Mouse (Mus musculus): ENCODE results near the gene Xdh. TPM values are rescaled to one million over a fixed set of nuclear protein-coding genes. Genes with fewer than 3 reads are reported as not detected.

The Xdh gene
- polyA plus RNA-seq, 1 experiment, result 248 TPM

- 84% methylated on average over 8 of the region's 8 CpGs for WGBS
- Histone ChIP-seq H3K4me1 (ENCODE audit: control insufficient read depth, insufficient read depth, insufficient read length, low read length) (no peaks in the 10 kb centered on the region; the same call in 1 of the 2 replicates), H3K27me3 (ENCODE audit: control insufficient read depth, insufficient read depth, low read length) (no peaks in the 10 kb centered on the region), H3K27ac (ENCODE audit: insufficient read depth, low read depth, low read length) (no peak overlapping the region), H3K36me3 (ENCODE audit: control insufficient read depth, insufficient read depth, low read length) (peaks cover 80% of the 10 kb centered on the region), H3K4me3 (ENCODE audit: low read depth, low read length) (no peak overlapping the region)
- no peak for TF ChIP-seq POLR2A (IDR thresholded peaks at IDR 0.05; ENCODE audit: low read depth, low read length)
- TF ChIP-seq CTCF (IDR thresholded peaks at IDR 0.05; ENCODE audit: extremely low read depth, insufficient read length, insufficient replicate concordance, low read depth, low read length), result no peak
These were observed 30.5 kb downstream of the Xdh start for GRCm38 (mm10) chr17:73919520-73919919.

- Histone ChIP-seq H3K4me1 (ENCODE audit: control insufficient read depth, insufficient read depth, insufficient read length, low read length) (no peaks in the 10 kb centered on the region; the same call in 1 of the 2 replicates), H3K36me3 (ENCODE audit: control insufficient read depth, insufficient read depth, low read length) (peaks cover 75% of the 10 kb centered on the region), H3K4me3 (ENCODE audit: low read depth, low read length) (no peak overlapping the region), H3K27me3 (ENCODE audit: control insufficient read depth, insufficient read depth, low read length) (no peaks in the 10 kb centered on the region), H3K27ac (ENCODE audit: insufficient read depth, low read depth, low read length) (0 out of 2 replicates have a peak overlapping the region, but pooled peaks have one; percentile 11)
- TF ChIP-seq POLR2A (IDR thresholded peaks at IDR 0.05; ENCODE audit: low read depth, low read length), result no peak
- no peak for TF ChIP-seq CTCF (IDR thresholded peaks at IDR 0.05; ENCODE audit: extremely low read depth, insufficient read length, insufficient replicate concordance, low read depth, low read length)
- 27% methylated on average over 7 of the region's 7 CpGs for WGBS
These were observed 31.0 kb downstream of the Xdh start for GRCm38 (mm10) chr17:73918944-73919381.

DNA sequence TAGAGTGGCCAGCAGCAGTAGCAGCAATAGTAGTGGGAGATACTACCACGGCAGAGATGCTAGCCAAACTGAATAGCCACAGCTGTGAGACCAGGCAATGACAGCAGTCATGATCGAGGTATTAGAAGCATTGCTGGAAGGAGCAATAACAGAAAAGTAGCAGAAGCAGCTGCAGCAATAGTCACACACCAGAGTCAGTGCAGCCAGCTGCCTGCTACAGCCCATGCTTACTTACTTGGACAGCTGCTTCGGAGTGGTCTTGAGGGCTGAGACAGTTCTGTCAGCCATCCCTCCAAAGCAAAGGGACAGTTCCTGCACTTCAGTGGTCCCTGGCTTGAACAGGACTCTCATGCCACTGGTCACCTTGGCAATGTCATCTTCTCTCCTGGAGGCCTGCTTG lies 31.9 kb downstream of the Xdh start:
- no peaks in the 10 kb centered on the region; the same call in 1 of the 2 replicates for H3K4me1 ChIP-seq (ENCODE audit: control insufficient read depth, insufficient read depth, insufficient read length, low read length)
- no peaks in the 10 kb centered on the region for H3K27me3 ChIP-seq (ENCODE audit: control insufficient read depth, insufficient read depth, low read length)
- TF ChIP-seq POLR2A (IDR thresholded peaks at IDR 0.05; ENCODE audit: low read depth, low read length) (no peak), CTCF (IDR thresholded peaks at IDR 0.05; ENCODE audit: extremely low read depth, insufficient read length, insufficient replicate concordance, low read depth, low read length) (no peak)
- H3K27ac ChIP-seq (ENCODE audit: insufficient read depth, low read depth, low read length), result no peak overlapping the region
- H3K36me3 ChIP-seq (ENCODE audit: control insufficient read depth, insufficient read depth, low read length), result peaks cover 72% of the 10 kb centered on the region
- no peak overlapping the region for H3K4me3 ChIP-seq (ENCODE audit: low read depth, low read length)
- WGBS, result 88% methylated on average over 3 of the region's 3 CpGs

GRCm38 (mm10) chr17:73917713-73918112 lies 32.3 kb downstream of the Xdh start:
- Histone ChIP-seq H3K27me3 (ENCODE audit: control insufficient read depth, insufficient read depth, low read length) (no peaks in the 10 kb centered on the region), H3K36me3 (ENCODE audit: control insufficient read depth, insufficient read depth, low read length) (peaks cover 70% of the 10 kb centered on the region), H3K4me1 (ENCODE audit: control insufficient read depth, insufficient read depth, insufficient read length, low read length) (no peaks in the 10 kb centered on the region; the same call in 1 of the 2 replicates), H3K4me3 (ENCODE audit: low read depth, low read length) (no peak overlapping the region), H3K27ac (ENCODE audit: insufficient read depth, low read depth, low read length) (no peak overlapping the region)
- 90% methylated on average over 5 of the region's 5 CpGs for WGBS
- TF ChIP-seq POLR2A (IDR thresholded peaks at IDR 0.05; ENCODE audit: low read depth, low read length) (no peak), CTCF (IDR thresholded peaks at IDR 0.05; ENCODE audit: extremely low read depth, insufficient read length, insufficient replicate concordance, low read depth, low read length) (peak; percentile 19; the same call in 1 of the 2 replicates)

- Histone ChIP-seq H3K4me3 (ENCODE audit: low read depth, low read length) (no peak overlapping the region), H3K27ac (ENCODE audit: insufficient read depth, low read depth, low read length) (no peak overlapping the region), H3K4me1 (ENCODE audit: control insufficient read depth, insufficient read depth, insufficient read length, low read length) (no peaks in the 10 kb centered on the region; the same call in 1 of the 2 replicates), H3K36me3 (ENCODE audit: control insufficient read depth, insufficient read depth, low read length) (peaks cover 73% of the 10 kb centered on the region), H3K27me3 (ENCODE audit: control insufficient read depth, insufficient read depth, low read length) (no peaks in the 10 kb centered on the region)
- WGBS, result 72% methylated on average over 4 of the region's 4 CpGs
- TF ChIP-seq CTCF (IDR thresholded peaks at IDR 0.05; ENCODE audit: extremely low read depth, insufficient read length, insufficient replicate concordance, low read depth, low read length), result no peak
These were observed 35.3 kb downstream of the Xdh start for GRCm38 (mm10) chr17:73914730-73915129.

GRCm38 (mm10) chr17:73906076-73906475 lies 43.9 kb downstream of the Xdh start:
- TF ChIP-seq CTCF (IDR thresholded peaks at IDR 0.05; ENCODE audit: extremely low read depth, insufficient read length, insufficient replicate concordance, low read depth, low read length) (no peak), POLR2A (IDR thresholded peaks at IDR 0.05; ENCODE audit: low read depth, low read length) (no peak)
- H3K4me3 ChIP-seq (ENCODE audit: low read depth, low read length), result no peak overlapping the region
- no peaks in the 10 kb centered on the region for H3K4me1 ChIP-seq (ENCODE audit: control insufficient read depth, insufficient read depth, insufficient read length, low read length)
- H3K27me3 ChIP-seq (ENCODE audit: control insufficient read depth, insufficient read depth, low read length), result no peaks in the 10 kb centered on the region
- no peak overlapping the region for H3K27ac ChIP-seq (ENCODE audit: insufficient read depth, low read depth, low read length)
- peaks cover 68% of the 10 kb centered on the region for H3K36me3 ChIP-seq (ENCODE audit: control insufficient read depth, insufficient read depth, low read length)
- 87% methylated on average over 8 of the region's 8 CpGs for WGBS

DNA sequence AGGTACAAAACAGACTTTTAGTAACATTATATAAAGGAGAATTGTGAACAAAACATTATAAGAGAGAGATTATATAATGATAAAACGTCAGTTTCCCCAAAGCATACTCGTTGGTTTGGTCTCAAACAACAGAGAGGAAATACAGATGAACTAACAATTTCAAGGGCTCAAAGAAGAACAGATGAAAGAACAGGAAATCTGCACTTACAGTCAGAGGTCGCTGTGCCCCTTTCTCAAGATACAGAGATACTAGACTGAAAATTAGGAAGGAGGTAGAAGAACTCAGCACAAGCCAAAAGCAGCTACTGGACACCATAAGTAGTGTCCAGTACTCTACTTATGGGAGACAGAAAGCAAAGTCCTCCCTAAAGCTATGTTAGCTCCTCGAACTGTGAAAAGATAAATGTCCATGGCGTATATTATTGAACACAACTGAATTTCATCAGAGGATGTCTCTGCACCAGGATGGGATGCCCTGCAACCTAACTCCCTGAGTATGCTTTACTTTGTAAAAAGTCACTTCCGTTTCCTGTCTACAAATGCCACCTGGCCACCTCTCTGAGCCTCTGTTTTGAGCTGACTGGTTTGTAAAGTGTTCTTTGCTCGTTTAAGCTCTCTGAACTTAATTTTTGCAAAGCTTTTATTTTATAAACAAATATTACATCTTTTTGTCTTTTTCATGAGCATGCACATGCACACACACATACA lies 44.8 kb downstream of the Xdh start:
- Histone ChIP-seq H3K27me3 (ENCODE audit: control insufficient read depth, insufficient read depth, low read length) (no peaks in the 10 kb centered on the region), H3K27ac (ENCODE audit: insufficient read depth, low read depth, low read length) (no peak overlapping the region), H3K4me1 (ENCODE audit: control insufficient read depth, insufficient read depth, insufficient read length, low read length) (no peaks in the 10 kb centered on the region), H3K4me3 (ENCODE audit: low read depth, low read length) (no peak overlapping the region), H3K36me3 (ENCODE audit: control insufficient read depth, insufficient read depth, low read length) (peaks cover 67% of the 10 kb centered on the region)
- 79% methylated on average over 7 of the region's 7 CpGs for WGBS
- TF ChIP-seq POLR2A (IDR thresholded peaks at IDR 0.05; ENCODE audit: low read depth, low read length) (no peak), CTCF (IDR thresholded peaks at IDR 0.05; ENCODE audit: extremely low read depth, insufficient read length, insufficient replicate concordance, low read depth, low read length) (no peak)

Data from small intestine, adult 2 months (tissue).